11 mouse cellular contexts compared by ENCODE assay signal in genomic region chr16:31898546-31899326, GRCm38 (mm10). TPM values are rescaled to one million over a fixed set of nuclear protein-coding genes. Genes with fewer than 3 reads are reported as not detected.
DNase-seq lines count a peak whose midpoint lies in the region; ATAC-seq and TF ChIP-seq lines count a peak whose summit lies in the region.
"Had no signal": no experiment of that assay in that cellular context is flagged by ENCODE, and none has a peak within 500 bp of the region (broad histone marks: within the 10 kb centered on the region; RNA-seq: fewer than 3 reads in every experiment).

No protein-coding gene starts in this region.

- 0 out of 2 replicates have a peak, but pooled peaks have one; percentile 14 for TF ChIP-seq POLR2A in cortical plate, adult 2 months (IDR thresholded peaks at IDR 0.05; ENCODE audit: extremely low read depth, insufficient read depth, low read length)

- H3K4me2 ChIP-seq in forebrain, embryonic 16.5 days (ENCODE audit: low read length), result no peak overlapping the region
- no peak overlapping the region for H3K4me2 ChIP-seq in midbrain, embryonic 15.5 days

- no peaks in the 10 kb centered on the region for H3K36me3 ChIP-seq in forebrain, embryonic 16.5 days (ENCODE audit: control insufficient read depth, insufficient read depth)
- no peaks in the 10 kb centered on the region for H3K36me3 ChIP-seq in midbrain, embryonic 15.5 days (replicated peaks)

- ATAC-seq in forebrain, embryonic 16.5 days, result peak; percentile 71
- ATAC-seq in midbrain, embryonic 15.5 days (replicated peaks), result peak; percentile 62
- ATAC-seq in megakaryocyte progenitor cell, adult 5-6 weeks (replicated peaks; ENCODE audit: poor library complexity), result no peak

- peak; percentile 72 to 80 for DNase-seq in layer of hippocampus, postnatal 14 days (ENCODE audit: low spot score in 2 of 2)
- no peak for DNase-seq in urinary bladder, adult 18-20 months (ENCODE audit: low spot score in 2 of 2)
- DNase-seq in thymus, postnatal 14 days, result no peak
- no peak for DNase-seq in urinary bladder, postnatal 36 days (ENCODE audit: low spot score in 2 of 2)
- DNase-seq: lung, postnatal 36 days had no signal

- no peak overlapping the region for H3K9ac ChIP-seq in forebrain, embryonic 16.5 days (replicated peaks; ENCODE audit: low read depth, low read length)
- H3K9ac ChIP-seq in midbrain, embryonic 15.5 days, result no peak overlapping the region

- H3K9me3 ChIP-seq in forebrain, embryonic 16.5 days (ENCODE audit: control insufficient read depth, low read length), result no peaks in the 10 kb centered on the region
- H3K9me3 ChIP-seq in midbrain, embryonic 15.5 days, result no peaks in the 10 kb centered on the region

- no peak overlapping the region for H3K4me3 ChIP-seq in cortical plate, adult 2 months (ENCODE audit: insufficient read depth, low read length)
- H3K4me3 ChIP-seq in forebrain, embryonic 16.5 days (replicated peaks; ENCODE audit: low read length), result no peak overlapping the region
- H3K4me3 ChIP-seq in midbrain, embryonic 15.5 days, result no peak overlapping the region

- no peaks in the 10 kb centered on the region for H3K27me3 ChIP-seq in forebrain, embryonic 16.5 days (replicated peaks; ENCODE audit: control insufficient read depth, insufficient read depth, low read length)
- no peaks in the 10 kb centered on the region for H3K27me3 ChIP-seq in midbrain, embryonic 15.5 days (replicated peaks)

- TF ChIP-seq CTCF in cortical plate, adult 2 months (IDR thresholded peaks at IDR 0.05; ENCODE audit: extremely low read depth, insufficient read depth, low read length), result no peak

- H3K27ac ChIP-seq in cortical plate, adult 2 months (ENCODE audit: insufficient read depth, low read length), result peak overlapping the region; percentile 65
- no peak overlapping the region for H3K27ac ChIP-seq in forebrain, embryonic 16.5 days (ENCODE audit: low read length)
- H3K27ac ChIP-seq in midbrain, embryonic 15.5 days, result peak overlapping the region; percentile 75
- H3K27ac ChIP-seq: kidney, postnatal 0 days had no signal

- peaks cover 14% of the 10 kb centered on the region for H3K4me1 ChIP-seq in cortical plate, adult 2 months (ENCODE audit: control insufficient read depth, insufficient read depth, low read length)
- peaks cover 13% of the 10 kb centered on the region for H3K4me1 ChIP-seq in forebrain, embryonic 16.5 days (replicated peaks; ENCODE audit: control insufficient read depth, insufficient read depth, low read length)
- peaks cover 16% of the 10 kb centered on the region for H3K4me1 ChIP-seq in midbrain, embryonic 15.5 days

- WGBS in forebrain, embryonic 16.5 days, result 68% methylated on average over 18 of the region's 18 CpGs
- WGBS in midbrain, embryonic 15.5 days, result 71% methylated on average over 18 of the region's 18 CpGs

RNA-seq across cellular contexts. Expression of gene Meltf, which starts 20.1 kb away (rescaled TPM):
- 0.46 and 0.79 TPM in 2 replicates for polyA plus RNA-seq in cortical plate, adult 2 months (2012; rRNA removed)
- 0.11 and 0.16 TPM in 2 replicates for polyA plus RNA-seq in forebrain, embryonic 16.5 days (2015; fragmentation: Nextera tagmentation; extraction: Ambion mirVana)
- total RNA-seq in layer of hippocampus, postnatal 14 days (2021), result under 1 TPM; 0.18 to 0.21 TPM
- 0.12 and 0.33 TPM in 2 replicates for polyA plus RNA-seq in midbrain, embryonic 15.5 days (2015; fragmentation: Nextera tagmentation; extraction: Ambion mirVana)
- total RNA-seq in megakaryocyte progenitor cell, adult 5-6 weeks (2015), result not detected in 2 replicates
- not detected in 2 replicates for total RNA-seq in megakaryocyte progenitor cell, adult 5-6 weeks (2017)
- total RNA-seq: MEL had no signal

RNA-seq across cellular contexts. Expression of gene Pigz, which starts 34.9 kb away (rescaled TPM):
- 24.6 and 25.4 TPM in 2 replicates for polyA plus RNA-seq in cortical plate, adult 2 months (2012; rRNA removed)
- 1.6 TPM in 2 replicates for polyA plus RNA-seq in forebrain, embryonic 16.5 days (2015; fragmentation: Nextera tagmentation; extraction: Ambion mirVana)
- total RNA-seq in layer of hippocampus, postnatal 14 days (2021), result 10 to 100 TPM; 10.5 to 13.1 TPM
- polyA plus RNA-seq in midbrain, embryonic 15.5 days (2015; fragmentation: Nextera tagmentation; extraction: Ambion mirVana), result 2.8 and 3.4 TPM in 2 replicates
- not detected in 2 replicates for total RNA-seq in megakaryocyte progenitor cell, adult 5-6 weeks (2015)
- total RNA-seq in megakaryocyte progenitor cell, adult 5-6 weeks (2017), result not detected in 2 replicates

RNA-seq across cellular contexts. Expression of gene 0610012G03Rik, which starts 49.6 kb away (rescaled TPM):
- polyA plus RNA-seq in cortical plate, adult 2 months (2012; rRNA removed), result 73.3 and 76.0 TPM in 2 replicates
- 110 and 112 TPM in 2 replicates for polyA plus RNA-seq in forebrain, embryonic 16.5 days (2015; fragmentation: Nextera tagmentation; extraction: Ambion mirVana)
- total RNA-seq in layer of hippocampus, postnatal 14 days (2021), result 10 to 100 TPM; 49.5 to 50.8 TPM
- 115 and 121 TPM in 2 replicates for polyA plus RNA-seq in midbrain, embryonic 15.5 days (2015; fragmentation: Nextera tagmentation; extraction: Ambion mirVana)
- 22.7 and 28.3 TPM in 2 replicates for total RNA-seq in megakaryocyte progenitor cell, adult 5-6 weeks (2015)
- 10.3 and 14.1 TPM in 2 replicates for total RNA-seq in megakaryocyte progenitor cell, adult 5-6 weeks (2017)

RNA-seq across cellular contexts. Expression of gene Ncbp2, which starts 49.6 kb away (rescaled TPM):
- 75.7 and 95.2 TPM in 2 replicates for polyA plus RNA-seq in cortical plate, adult 2 months (2012; rRNA removed)
- 115 and 121 TPM in 2 replicates for polyA plus RNA-seq in forebrain, embryonic 16.5 days (2015; fragmentation: Nextera tagmentation; extraction: Ambion mirVana)
- total RNA-seq in layer of hippocampus, postnatal 14 days (2021), result 10 to 100 TPM; 47.8 to 52.5 TPM
- 98.1 and 98.9 TPM in 2 replicates for polyA plus RNA-seq in midbrain, embryonic 15.5 days (2015; fragmentation: Nextera tagmentation; extraction: Ambion mirVana)
- 39.7 and 43.1 TPM in 2 replicates for total RNA-seq in megakaryocyte progenitor cell, adult 5-6 weeks (2015)
- 48.3 and 51.4 TPM in 2 replicates for total RNA-seq in megakaryocyte progenitor cell, adult 5-6 weeks (2017)

Comparison
In these comparisons a context has a peak if more than half of its experiments do, and no peak if none do; other contexts are left out.
1. DNase-seq: peak in layer of hippocampus, postnatal 14 days (2 of 2); none in urinary bladder, adult 18-20 months (0 of 2), thymus, postnatal 14 days (single experiment) and urinary bladder, postnatal 36 days (0 of 2).